Mouse (Mus musculus) layer of hippocampus, postnatal 10 days (tissue): ENCODE data around the gene Ccl26. TPM values are rescaled to one million over a fixed set of nuclear protein-coding genes. Genes with fewer than 3 reads are reported as not detected.
A peak's percentile ranks its signal among the peaks of the same experiment; 100 is the strongest.
"Not testable (repeated sequence)": the region's sequence is repeated elsewhere in the genome, so short reads cannot be mapped to it uniquely, and the experiment has no call there.

Source experiments
- DNase-seq, 2 experiments: peaks; one replicate each; pipeline ENCODE4 v3.0.0; 2021; ENCODE audit warnings: low spot score in 2 of 2
- long read RNA-seq: library from polyadenylated mRNA; stranded (forward); transcript quantifications from one replicate; pipeline ENCODE4 v2.0.0, GENCODE M21; 2023
- total RNA-seq, 2 experiments: library from RNA; stranded (reverse); gene quantifications; 2 replicates each; pipeline ENCODE4 v1.2.3; 2021

Gene Ccl26
- total RNA-seq: not detected
- long read RNA-seq: 0 reads

GRCm38 (mm10) chr5:135563469-135563868 is at the start of gene Ccl26:
Ccl26 (minus strand) TSS chr5:135563569.
- DNase-seq: no peak

DNA sequence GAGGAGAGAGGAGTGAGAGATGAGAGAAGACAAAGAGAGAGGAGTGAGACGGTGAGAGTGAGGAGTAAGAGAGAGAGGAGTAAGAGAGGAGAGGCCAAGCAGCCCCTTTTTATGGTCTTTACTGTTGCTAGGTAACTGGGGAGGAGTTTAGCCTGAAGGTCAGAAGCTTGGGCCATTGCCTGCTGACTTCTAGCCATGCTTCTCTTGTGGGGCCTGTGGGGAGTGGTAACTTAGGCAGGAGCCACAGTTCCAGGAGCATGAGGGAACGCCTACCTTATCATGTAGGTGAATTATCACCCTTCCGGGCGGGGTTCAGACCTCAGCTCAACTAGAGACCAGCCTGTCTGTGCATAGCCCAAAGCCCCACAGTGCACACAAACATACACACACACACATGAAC is 46.4 kb upstream of the Ccl26 start:
- DNase-seq: no peak

DNA sequence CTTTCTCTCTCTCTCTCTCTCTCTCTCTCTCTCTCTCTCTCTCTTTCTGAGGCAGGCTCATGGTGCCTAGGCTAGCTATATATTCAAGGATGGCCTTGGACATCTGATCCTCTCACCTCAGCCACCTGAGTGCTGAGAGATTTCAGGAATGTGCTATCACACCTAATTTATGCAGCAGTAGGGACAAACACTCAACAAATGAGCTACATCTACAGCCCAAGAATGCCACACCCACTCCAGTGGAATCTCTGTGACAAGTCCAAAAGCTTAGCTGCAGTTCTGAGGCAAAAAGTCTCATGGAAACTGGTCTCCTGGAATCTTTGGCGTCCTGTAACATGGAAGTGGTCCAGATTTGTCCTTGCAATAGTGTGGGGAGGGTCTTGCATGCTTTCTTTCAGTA is 44.2 kb upstream of the Ccl26 start:
- no peak for DNase-seq

DNA sequence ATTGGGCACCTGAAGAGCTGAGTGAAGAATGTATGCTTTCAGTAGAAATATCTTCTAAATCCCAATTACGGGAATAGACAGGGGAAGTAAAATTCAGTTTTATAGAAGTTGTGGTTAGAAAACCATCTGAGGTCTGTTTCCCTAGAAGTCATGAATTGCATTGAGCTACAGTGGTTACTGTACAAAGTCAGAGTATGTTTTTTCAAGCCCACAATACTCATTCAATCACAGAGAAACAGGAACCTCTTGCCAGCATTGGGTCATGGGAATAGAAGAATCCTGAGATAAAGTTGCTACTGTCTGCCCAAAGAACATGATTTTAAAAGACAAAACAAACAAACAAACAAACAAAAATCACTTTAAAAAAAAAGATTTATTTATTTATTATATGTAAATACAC is 43.3 kb upstream of the Ccl26 start:
- not testable (repeated sequence) for DNase-seq

DNA sequence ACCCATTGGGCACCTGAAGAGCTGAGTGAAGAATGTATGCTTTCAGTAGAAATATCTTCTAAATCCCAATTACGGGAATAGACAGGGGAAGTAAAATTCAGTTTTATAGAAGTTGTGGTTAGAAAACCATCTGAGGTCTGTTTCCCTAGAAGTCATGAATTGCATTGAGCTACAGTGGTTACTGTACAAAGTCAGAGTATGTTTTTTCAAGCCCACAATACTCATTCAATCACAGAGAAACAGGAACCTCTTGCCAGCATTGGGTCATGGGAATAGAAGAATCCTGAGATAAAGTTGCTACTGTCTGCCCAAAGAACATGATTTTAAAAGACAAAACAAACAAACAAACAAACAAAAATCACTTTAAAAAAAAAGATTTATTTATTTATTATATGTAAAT is 41.3 kb upstream of the Ccl26 start:
- DNase-seq: not testable (repeated sequence)

- no peak for DNase-seq
Observed at GRCm38 (mm10) chr5:135589996-135590784, 26.8 kb upstream of the Ccl26 start.

DNA sequence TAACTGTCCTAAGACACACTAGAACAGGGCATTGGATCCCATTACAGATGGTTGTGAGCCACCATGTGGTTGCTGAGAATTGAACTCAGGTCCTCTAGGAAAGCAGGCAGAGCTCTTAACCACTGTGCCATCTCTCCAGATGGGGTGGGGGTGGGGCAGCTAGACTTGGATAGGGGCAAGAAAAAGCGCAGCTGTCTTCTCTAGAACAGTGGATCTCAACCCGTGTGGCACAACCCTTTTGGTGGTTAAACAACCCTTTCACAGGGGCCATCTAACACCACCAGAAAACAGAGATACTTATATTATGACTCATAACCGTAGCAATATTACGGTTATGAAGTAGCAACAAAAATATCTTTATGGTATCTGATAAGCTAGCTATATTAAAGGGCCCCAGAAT is 24.4 kb upstream of the Ccl26 start:
- DNase-seq: no peak

DNA sequence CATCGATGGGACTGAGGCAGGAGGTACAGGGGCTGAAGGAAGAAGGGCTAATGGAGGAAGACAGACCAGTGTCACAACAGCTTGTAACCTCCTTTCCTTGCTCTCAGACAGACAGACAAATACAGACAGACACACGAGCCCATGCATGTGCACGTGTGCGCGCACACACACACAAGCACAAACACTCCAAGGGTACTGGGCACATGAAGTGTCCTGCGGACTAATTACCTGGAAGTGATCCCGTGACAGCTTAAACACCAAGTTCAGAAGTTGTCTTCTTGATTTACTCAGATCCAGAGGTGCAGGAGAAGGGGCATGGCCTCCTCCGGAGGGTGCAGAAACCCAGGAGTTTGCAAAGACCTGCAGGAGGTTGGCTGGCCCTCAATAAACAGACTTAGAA is 22.3 kb upstream of the Ccl26 start:
- DNase-seq: no peak

DNA sequence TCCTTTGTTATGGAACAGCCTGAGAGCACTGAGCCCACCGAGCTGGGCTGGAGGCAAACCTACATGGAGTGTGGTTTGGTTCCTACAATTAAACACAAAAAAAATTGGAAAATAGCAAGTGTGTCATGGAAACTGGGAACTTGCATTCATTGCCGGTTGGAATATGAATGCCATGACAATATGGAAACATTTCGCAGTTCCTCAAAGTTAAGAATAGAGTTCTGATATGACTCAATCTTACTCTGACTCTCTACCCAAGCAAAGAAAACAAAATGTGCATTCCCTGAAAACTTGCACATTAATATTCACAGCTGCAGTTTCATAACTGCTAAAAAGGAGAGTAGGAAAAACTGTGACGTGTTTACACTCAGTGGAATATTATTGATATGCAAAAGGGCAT is 19.0 kb upstream of the Ccl26 start:
- no peak for DNase-seq

DNA sequence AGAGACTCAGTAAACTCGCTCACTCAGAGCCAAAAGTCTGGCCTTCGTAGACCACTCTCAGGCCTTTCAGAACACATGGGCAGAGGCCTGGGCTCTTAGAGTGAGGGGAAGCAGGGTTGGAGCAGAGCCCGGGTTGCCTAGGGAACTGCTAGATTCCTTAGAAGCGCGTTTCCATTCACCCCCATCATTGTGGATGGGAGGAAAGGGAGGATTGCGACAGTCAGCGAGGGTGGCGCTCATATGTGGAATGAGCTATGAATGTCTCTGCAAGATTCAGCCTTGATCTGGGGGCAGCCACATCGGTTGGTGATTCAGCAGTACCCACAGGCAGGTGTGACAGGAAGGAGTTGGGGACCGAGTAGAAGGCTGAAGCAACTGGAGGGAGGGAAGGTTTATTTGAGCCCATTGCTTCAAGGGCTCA is 16.0 kb upstream of the Ccl26 start:
- peak; percentile 55 to 63 for DNase-seq

DNA sequence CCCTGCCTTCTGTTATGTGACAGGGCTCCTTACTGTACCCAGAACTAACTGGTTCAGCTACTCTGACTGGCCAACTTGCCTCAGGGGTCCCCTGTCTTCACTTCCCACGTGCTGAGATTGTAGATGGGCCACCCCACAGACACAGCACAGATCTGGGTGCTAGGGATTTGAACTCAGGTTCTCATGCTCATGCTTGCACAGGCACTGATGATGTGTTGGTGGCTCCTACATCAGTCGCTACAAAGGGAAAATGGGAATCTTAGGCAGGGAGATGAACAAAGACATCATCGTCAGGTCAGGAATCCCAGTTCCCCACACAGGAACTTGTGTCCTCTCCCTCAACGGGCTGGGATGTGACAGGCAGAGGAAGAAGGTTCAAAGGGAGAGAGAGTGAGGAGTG is 12.7 kb upstream of the Ccl26 start:
- no peak for DNase-seq

- no peak for DNase-seq
Observed at GRCm38 (mm10) chr5:135573006-135573405, 9.6 kb upstream of the Ccl26 start, which contains the start of gene Ccl24. Ccl24 (minus strand) TSS chr5:135573049.

GRCm38 (mm10) chr5:135568698-135569097 is 5.3 kb upstream of the Ccl26 start:
- no peak for DNase-seq

- no peak for DNase-seq
Observed at GRCm38 (mm10) chr5:135567556-135568265, 4.3 kb upstream of the Ccl26 start.

- no peak for DNase-seq
Observed at GRCm38 (mm10) chr5:135557671-135558070, 5.7 kb downstream of the Ccl26 start.

DNA sequence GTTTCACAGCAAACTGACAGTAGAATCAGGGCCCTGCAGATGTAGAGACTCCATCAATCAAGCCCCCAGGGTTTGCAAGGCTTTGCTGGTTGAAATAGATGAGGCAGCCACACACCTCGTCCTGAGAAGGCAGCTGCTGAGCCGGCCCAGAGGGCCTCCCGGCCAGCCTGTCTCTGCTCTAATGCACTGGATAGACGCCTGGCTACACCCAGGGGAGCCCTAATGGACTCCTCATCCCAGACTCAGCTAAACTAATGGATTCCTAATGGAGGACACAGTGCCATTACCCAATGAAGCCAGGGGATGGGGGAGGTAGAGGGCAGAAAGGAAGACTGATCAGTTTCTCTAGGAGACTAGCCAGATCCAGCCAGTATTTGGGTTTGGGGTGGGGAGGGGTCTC is 6.3 kb downstream of the Ccl26 start:
- DNase-seq: no peak

- no peak for DNase-seq
Observed at GRCm38 (mm10) chr5:135556259-135556658, 7.1 kb downstream of the Ccl26 start.

DNA sequence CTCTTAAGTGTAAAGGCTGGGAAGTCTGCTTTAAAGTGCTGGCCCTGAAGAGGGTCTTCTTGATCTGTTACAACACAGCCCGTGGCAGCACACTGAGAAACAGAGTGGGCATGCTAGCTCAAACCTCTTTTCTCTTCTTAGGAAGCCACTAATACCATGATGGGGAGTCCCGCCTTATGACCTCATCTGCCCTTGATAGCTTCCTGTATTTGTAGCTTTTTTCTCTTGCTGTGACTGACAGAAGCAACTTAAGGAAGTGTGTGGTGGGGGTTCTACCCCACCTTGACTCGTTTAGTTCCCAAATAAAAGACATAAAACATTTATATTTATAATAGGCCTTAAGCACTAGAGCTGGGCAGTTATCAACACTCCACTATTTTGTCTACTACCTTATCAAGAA is 11.8 kb downstream of the Ccl26 start:
- no peak for DNase-seq

GRCm38 (mm10) chr5:135550910-135551309 is 12.5 kb downstream of the Ccl26 start:
- DNase-seq: peak in 1 of 2 experiments; percentile 28

- DNase-seq: no peak
Observed at GRCm38 (mm10) chr5:135547990-135548389, 15.4 kb downstream of the Ccl26 start.

DNA sequence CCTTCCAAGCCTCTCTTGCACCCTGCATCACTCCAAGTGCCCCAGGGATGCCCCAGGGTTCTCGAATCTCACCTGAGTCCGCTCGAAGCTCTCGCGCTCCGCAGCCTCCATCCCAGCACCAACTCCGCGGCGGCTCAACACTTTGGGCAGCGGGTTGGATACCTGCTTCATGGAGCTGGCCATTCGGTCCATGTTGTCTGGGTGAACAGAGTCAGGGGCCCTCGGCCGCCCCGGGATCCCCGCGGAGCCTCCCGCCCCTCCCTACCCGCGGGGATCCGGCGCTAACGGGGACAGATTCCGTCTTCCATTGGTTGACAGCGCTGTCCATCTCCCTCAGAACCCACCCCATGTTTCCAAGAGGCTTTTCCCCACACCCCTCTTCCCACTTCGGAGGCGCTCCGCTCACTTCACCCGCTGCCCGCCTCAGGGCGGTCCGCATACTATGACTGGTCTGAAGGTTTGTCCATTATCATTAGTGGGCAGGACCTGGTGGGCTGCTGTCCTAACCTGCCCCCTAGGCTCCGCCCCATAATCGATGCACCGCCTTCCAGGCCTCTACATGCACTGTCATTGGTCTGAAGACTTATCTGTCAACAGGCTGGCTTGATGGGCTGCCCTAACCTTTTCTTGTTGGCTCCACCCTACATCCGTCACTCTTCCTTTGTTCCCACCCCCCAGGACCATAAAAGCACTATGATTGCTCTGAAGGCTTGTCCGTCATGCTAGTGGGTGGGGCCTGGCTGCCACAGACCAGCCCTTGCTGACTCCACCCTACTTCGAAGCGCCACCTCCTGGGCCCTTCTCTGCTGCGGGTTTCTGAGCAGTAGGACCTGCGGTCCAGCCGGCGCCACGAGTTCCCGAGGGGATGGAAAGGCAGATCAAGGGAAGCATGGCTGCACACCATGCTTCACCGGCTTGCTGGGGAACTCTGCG is 18.2 kb downstream of the Ccl26 start, which contains the start of gene Hip1:
Gene Hip1 (minus strand): TSS at position 256 of the 933 bp plus-strand sequence.
- peak; percentile 100 for DNase-seq
